Mouse (Mus musculus) frontal cortex, postnatal 25 days (tissue): ENCODE results near the gene Entpd8.

ENCODE experiments used
- DNase-seq, 2 experiments: peaks; one replicate each; pipeline ENCODE4 v3.0.0; 2022; ENCODE audit warnings: low spot score in 2 of 2

Gene Entpd8

DNA sequence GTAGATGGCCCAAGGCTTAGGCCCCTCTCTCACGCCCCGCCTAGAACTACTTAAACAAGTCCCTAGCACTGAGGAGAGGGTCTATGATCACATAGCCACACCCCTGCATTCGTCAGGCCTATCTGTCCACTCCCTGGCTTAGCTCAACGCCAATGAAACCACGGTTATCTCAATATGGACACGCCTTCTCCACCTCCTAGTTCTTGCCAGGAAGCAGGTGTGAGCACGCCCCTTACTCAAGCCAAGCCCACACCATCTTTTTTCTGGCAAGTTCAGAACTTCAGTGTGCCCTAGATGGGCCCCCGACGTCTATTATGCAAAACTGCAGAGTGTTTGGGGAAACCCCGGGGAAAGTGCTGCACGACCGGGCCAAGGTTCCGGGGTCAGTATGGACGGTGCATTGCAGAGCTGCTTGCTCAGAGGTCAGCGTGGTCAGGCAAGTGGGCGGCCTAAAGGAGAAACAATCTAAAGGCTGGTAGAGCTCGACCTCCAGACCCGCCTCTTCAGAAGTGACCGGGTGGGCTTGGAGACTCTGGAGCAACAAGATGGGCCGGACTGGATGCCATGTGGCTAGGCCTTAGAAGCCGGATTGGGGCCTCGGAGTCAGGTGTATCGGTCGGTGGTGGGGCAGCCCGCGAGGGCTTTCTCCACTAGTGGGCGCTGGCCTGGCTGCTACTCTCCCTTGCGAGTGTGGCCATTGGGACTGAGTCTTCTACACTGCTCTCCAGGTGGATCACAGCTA lies 15.2 kb downstream of the Entpd8 start, which contains the start of gene Noxa1:
Gene Noxa1, minus strand, starts transcription at position 41 of the 742 bp plus-strand sequence.
- DNase-seq, result no peak

- no peak for DNase-seq
Measured at GRCm38 (mm10) chr2:25098005-25098615, 18.0 kb downstream of the Entpd8 start.

- peak; percentile 12 to 21 for DNase-seq
Measured at GRCm38 (mm10) chr2:25098956-25099355, 18.9 kb downstream of the Entpd8 start.

- DNase-seq, result no peak
Measured at GRCm38 (mm10) chr2:25099703-25100102, 19.6 kb downstream of the Entpd8 start.

GRCm38 (mm10) chr2:25104122-25104521 lies 24.0 kb downstream of the Entpd8 start:
- DNase-seq, result no peak

GRCm38 (mm10) chr2:25106045-25106444 lies 25.9 kb downstream of the Entpd8 start:
- DNase-seq, result no peak

DNA sequence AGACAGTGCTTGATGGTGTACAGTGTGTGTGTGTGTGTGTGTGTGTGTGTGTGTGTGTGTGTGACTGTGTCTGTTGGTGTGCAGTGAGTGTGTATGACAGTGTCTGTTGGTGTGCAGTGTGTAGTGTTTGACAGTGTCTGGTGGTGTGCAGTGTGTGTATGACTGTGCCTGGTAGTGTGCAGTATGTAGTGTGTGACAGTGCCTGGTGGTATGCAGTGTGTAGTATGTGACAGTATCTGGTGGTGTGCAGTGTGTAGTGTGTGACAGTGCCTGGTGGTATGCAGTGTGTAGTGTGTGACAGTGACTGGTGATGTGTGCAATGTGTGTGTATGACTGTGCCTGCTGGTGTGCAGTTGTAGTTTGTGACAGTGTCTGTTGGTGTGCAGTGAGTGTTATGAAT lies 29.4 kb downstream of the Entpd8 start:
- DNase-seq, result no peak

DNA sequence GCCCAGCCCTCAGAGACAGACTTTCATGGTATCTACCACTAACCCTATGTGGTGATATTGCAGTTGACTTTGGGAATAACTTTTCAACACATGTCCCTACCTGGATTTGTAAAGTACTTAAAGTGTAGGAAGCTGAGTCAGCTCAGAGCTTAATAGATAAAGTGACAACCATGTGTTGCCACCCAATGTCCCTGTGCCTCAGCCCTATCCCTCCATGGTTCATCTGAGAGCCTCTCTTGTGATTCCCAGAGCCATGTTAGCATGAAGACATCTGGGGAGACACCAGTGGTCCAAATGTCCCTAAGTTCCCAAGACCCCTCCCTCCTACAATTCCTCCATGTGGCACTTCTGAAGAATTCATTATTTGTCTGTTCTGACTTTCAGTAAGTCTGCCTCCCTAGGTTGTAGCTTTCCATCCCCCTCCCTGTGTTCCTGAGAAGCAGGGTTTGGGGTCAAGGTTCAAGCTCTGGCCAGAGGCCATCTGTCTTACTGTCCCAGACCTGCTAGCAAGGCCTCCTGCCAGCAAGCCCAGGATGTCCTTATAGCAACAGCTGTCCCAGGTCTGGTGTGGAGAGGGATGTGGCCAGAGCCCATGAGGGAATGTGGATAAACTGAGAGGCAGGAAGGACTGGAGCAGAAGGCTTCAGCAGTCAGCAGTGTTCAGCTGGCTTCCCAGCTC lies 30.5 kb downstream of the Entpd8 start:
- DNase-seq, result no peak

- DNase-seq, result no peak
Measured at GRCm38 (mm10) chr2:25111184-25111791, 31.2 kb downstream of the Entpd8 start.

DNA sequence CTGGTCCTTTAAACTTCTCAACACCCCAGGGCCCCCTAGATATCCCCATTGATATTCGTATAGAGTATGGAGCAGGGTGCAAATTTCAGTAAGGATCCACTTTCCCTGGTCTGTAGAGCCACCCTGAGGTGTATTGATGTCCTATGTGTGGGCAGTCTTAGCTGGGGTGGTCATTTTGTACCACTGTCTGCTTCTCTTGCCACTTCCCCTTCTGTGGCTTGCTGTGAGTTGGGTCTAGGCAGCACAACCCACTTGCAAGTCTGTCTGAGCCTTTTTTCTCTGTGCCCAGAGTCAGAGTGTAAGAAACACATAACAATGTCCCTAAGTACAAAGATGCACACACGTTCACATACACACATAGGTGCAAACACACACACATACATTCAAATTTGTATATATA lies 34.2 kb downstream of the Entpd8 start:
- DNase-seq, result no peak

- no peak for DNase-seq
Measured at GRCm38 (mm10) chr2:25115442-25115841, 35.3 kb downstream of the Entpd8 start.

DNA sequence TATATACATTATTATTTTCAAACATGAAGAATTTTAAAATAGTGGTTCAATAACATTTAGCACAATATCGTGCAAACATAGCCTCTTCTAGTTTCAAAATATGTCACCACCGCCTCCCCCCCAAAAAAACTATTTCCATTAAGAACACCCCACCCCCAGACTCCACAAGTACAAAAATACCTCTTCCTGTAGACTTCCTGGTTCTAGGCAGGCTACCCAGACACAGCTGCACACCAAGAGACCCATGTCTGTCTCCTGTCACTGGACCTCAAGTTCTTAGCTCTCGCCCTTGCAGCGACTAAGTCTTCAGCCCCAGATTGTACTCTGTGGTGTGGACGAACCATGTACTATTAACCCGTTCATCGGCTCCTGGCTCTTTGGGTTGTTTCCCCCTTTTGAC lies 40.9 kb downstream of the Entpd8 start:
- no peak for DNase-seq

GRCm38 (mm10) chr2:25122666-25123065 lies 42.6 kb downstream of the Entpd8 start:
- DNase-seq, result no peak

GRCm38 (mm10) chr2:25123527-25123926 lies 43.4 kb downstream of the Entpd8 start:
- DNase-seq, result no peak

GRCm38 (mm10) chr2:25124411-25124810 lies 44.3 kb downstream of the Entpd8 start:
- no peak for DNase-seq

DNA sequence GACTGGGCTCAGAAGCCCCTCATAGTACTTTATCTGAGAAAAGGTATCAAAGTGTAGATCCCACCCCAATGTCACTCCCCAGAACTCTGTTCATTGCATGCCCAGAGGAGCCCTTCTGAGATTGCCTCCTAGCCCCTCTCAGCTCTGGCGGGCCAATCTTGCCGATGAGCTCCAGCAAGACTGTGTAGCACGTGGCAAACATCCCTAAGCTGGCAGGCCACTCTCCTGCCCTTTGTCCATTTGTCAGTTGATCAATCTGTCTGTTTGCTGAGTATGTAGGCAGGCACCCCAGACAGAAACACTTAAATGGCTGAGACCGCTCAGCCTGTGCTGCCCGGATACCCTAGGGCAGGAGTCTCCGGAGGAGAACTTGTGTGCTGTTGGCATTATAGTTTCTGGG lies 45.0 kb downstream of the Entpd8 start:
- DNase-seq, result no peak

DNA sequence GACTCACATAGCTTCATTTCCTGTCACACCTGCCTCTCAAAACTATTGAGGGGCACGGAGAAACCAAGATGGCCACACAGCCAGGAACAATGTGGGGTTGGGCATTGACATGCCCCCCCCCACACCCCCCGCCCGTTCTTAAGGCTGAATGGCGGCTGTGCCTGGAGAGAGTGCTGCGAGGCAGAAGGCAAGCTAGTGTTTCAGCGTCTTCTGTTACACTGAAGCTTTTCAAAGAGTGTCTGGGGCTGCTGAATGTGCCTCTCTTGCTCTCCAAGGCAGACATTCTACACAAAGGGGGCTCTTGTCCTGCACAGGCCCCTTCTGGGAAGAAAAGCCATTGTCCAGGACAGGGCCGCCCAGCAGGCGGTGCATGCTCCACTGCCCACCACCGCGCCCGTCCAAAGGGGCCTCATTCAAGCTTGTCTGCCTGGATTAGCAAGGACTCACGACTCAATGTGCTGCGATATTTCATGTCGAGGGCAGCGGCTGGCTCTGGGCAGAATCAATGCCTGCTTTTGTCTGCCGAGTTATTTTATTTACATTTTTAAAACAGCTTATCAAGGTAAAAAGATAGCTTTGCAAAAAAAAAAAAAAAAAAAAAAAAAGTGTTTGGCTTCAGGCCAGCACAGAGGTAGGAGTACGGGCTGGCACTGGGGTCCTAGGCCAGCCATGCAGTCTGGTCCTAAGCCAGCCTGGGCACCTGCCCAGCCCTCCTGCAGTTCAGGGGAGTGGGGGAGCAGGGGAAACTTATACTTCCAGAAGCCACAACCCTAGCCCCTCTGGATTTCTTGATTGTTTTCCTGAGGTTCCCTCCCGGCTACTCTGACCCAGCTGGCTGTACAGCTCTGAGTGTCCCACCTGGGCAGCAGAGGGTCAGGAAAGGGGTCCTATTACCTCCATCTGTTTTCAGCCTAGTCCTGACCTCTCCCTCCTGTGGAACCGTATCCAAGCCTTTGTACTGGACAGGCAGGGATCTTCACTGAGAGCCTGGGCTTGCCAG lies 46.2 kb downstream of the Entpd8 start:
- DNase-seq, result peak in 1 of 2 experiments; percentile 9

DNA sequence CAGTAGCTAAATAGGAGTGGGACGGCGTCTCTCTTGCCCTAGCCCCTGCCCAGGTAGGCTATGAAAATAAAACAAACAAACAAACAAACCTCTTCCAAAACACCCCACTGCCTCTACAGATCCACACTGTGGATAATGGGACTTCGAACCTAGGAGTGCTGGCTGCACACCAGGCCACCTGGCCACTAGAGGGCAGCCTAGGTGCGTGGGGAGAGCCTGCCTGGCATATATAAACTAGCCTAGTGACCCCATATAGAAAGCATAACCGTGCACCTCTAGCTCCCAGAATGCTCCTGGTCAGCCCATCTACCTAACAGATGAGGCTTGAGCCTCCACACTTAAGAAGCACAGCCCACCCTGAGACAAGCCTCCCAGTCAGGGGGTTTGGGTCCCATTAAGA lies 47.1 kb downstream of the Entpd8 start:
- DNase-seq, result peak in 1 of 2 experiments; percentile 15

GRCm38 (mm10) chr2:25128072-25128471 lies 48.0 kb downstream of the Entpd8 start:
- DNase-seq, result no peak

- no peak for DNase-seq
Measured at GRCm38 (mm10) chr2:25131601-25132000, 51.5 kb downstream of the Entpd8 start.
